Mouse (Mus musculus) hindbrain, embryonic 11.5 days (tissue): Measurements from ENCODE around the gene Vsir. TPM values are rescaled to one million over a fixed set of nuclear protein-coding genes. Genes with fewer than 3 reads are reported as not detected.

Experiments
- ATAC-seq: fragments of 200-750 bp; cut with Nextera tagmentation; 2 replicates; pipeline ENCODE4 v1.8.0; 2017; ENCODE audit warnings: mild to moderate bottlenecking, moderate TSS enrichment, moderate library complexity; ENCODE audit not compliant: low FRiP score
- DNase-seq: peaks from one replicate; pipeline ENCODE4 v3.0.0-alpha.2; 2015; ENCODE audit warnings: low spot score
- H3K27ac ChIP-seq: fragments of 300-500 bp; sonication (generic); 2 replicates; pipeline ENCODE4 v1.5.1; 2014; ENCODE audit warnings: mild to moderate bottlenecking, low read depth, low read length
- H3K27me3 ChIP-seq: fragments of 300-500 bp; sonication (generic); 2 replicates; pipeline ENCODE4 v1.6.1; 2014; ENCODE audit warnings: mild to moderate bottlenecking, low read length, moderate library complexity, mixed read lengths; ENCODE audit not compliant: control insufficient read depth, insufficient read depth
- H3K36me3 ChIP-seq: fragments of 300-500 bp; sonication (generic); 2 replicates; pipeline ENCODE4 v1.6.1; 2014; ENCODE audit warnings: mild to moderate bottlenecking, low read length, moderate library complexity, mixed read lengths; ENCODE audit not compliant: control insufficient read depth, insufficient read depth
- H3K4me1 ChIP-seq: fragments of 300-500 bp; sonication (generic); replicated peaks from 2 replicates; pipeline ENCODE4 v1.6.1; 2014; ENCODE audit warnings: low read length, mixed read lengths; ENCODE audit not compliant: control insufficient read depth, insufficient read depth
- H3K4me2 ChIP-seq: fragments of 300-500 bp; sonication (generic); replicated peaks from 2 replicates; pipeline ENCODE4 v1.6.1; 2014; ENCODE audit warnings: mild to moderate bottlenecking, low read depth, low read length
- H3K4me3 ChIP-seq: fragments of 300-500 bp; sonication (generic); 2 replicates; pipeline ENCODE4 v1.5.1; 2014; ENCODE audit warnings: low read depth, low read length
- H3K9ac ChIP-seq: fragments of 300-500 bp; sonication (generic); 2 replicates; pipeline ENCODE4 v1.6.1; 2014; ENCODE audit warnings: low read depth, low read length
- H3K9me3 ChIP-seq: fragments of 300-500 bp; sonication (generic); 2 replicates; pipeline ENCODE4 v1.6.1; 2016; ENCODE audit warnings: low read length; ENCODE audit not compliant: control insufficient read depth
- WGBS: fragments of 180-500 bp; shearing (Covaris S2); extraction: QIAGEN DNeasy Blood & Tissue Kit; methylation state at CpG from one replicate; pipeline ENCODE4 v1.1.7; 2014; 5-methylcytosine and 5-hydroxymethylcytosine counted together
- polyA plus RNA-seq: library from polyadenylated mRNA; unstranded; fragments of >200 nt; fragmentation: Nextera tagmentation; extraction: Ambion mirVana; gene quantifications from 2 replicates; pipeline ENCODE4 v1.2.1, GENCODE M21; 2014

The Vsir gene
- polyA plus RNA-seq, 1 experiment from 2014 or later: 2.5 TPM

- Histone ChIP-seq H3K4me2 (no peak overlapping the region), H3K9ac (no peak overlapping the region), H3K4me3 (no peak overlapping the region), H3K9me3 (no peaks in the 10 kb centered on the region), H3K36me3 (no peaks in the 10 kb centered on the region), H3K27ac (no peak overlapping the region), H3K4me1 (0 out of 2 replicates have a peak, but pooled peaks cover 2% of the 10 kb centered on the region), H3K27me3 (no peaks in the 10 kb centered on the region)
- DNase-seq: no peak
- no peak for ATAC-seq
- WGBS: 76% methylated on average over 11 of the region's 11 CpGs
Observed at GRCm38 (mm10) chr10:60400507-60401295, 54.0 kb downstream of the Vsir start.

GRCm38 (mm10) chr10:60405460-60406177 is 59.0 kb downstream of the Vsir start:
- 70% methylated on average over 7 of the region's 7 CpGs for WGBS
- H3K27me3 ChIP-seq: no peaks in the 10 kb centered on the region
- no peaks in the 10 kb centered on the region for H3K9me3 ChIP-seq
- no peaks in the 10 kb centered on the region for H3K36me3 ChIP-seq
- no peak for ATAC-seq
- no peak overlapping the region for H3K9ac ChIP-seq
- no peak overlapping the region for H3K4me3 ChIP-seq
- no peak overlapping the region for H3K27ac ChIP-seq
- H3K4me2 ChIP-seq: no peak overlapping the region
- no peak for DNase-seq
- no peaks in the 10 kb centered on the region for H3K4me1 ChIP-seq

- Histone ChIP-seq H3K27ac (no peak overlapping the region), H3K4me2 (no peak overlapping the region), H3K36me3 (no peaks in the 10 kb centered on the region), H3K4me3 (no peak overlapping the region), H3K9me3 (no peaks in the 10 kb centered on the region), H3K9ac (no peak overlapping the region), H3K27me3 (no peaks in the 10 kb centered on the region), H3K4me1 (no peaks in the 10 kb centered on the region)
- DNase-seq (peak; percentile 86), ATAC-seq (peak; percentile 30; the same call in 1 of the 2 replicates)
- WGBS: 2% methylated on average over 5 of the region's 5 CpGs
Observed at GRCm38 (mm10) chr10:60407831-60408230, 61.2 kb downstream of the Vsir start.

- Histone ChIP-seq H3K9ac (no peak overlapping the region), H3K36me3 (no peaks in the 10 kb centered on the region), H3K27me3 (no peaks in the 10 kb centered on the region), H3K4me1 (no peaks in the 10 kb centered on the region), H3K27ac (no peak overlapping the region), H3K4me3 (no peak overlapping the region), H3K9me3 (no peaks in the 10 kb centered on the region), H3K4me2 (no peak overlapping the region)
- 32% methylated on average over 5 of the region's 5 CpGs for WGBS
- ATAC-seq (no peak), DNase-seq (no peak)
Observed at GRCm38 (mm10) chr10:60411794-60412193, 65.1 kb downstream of the Vsir start.

GRCm38 (mm10) chr10:60413756-60414155 is 67.1 kb downstream of the Vsir start:
- ATAC-seq (no peak), DNase-seq (no peak)
- Histone ChIP-seq H3K4me2 (no peak overlapping the region), H3K36me3 (no peaks in the 10 kb centered on the region), H3K27me3 (no peaks in the 10 kb centered on the region), H3K4me3 (no peak overlapping the region), H3K9ac (no peak overlapping the region), H3K9me3 (no peaks in the 10 kb centered on the region), H3K27ac (no peak overlapping the region), H3K4me1 (no peaks in the 10 kb centered on the region)
- 85% methylated on average over 2 of the region's 2 CpGs for WGBS

GRCm38 (mm10) chr10:60417041-60417440 is 70.4 kb downstream of the Vsir start:
- H3K27ac ChIP-seq: no peak overlapping the region
- ATAC-seq: no peak
- WGBS: 89% methylated on average over 2 of the region's 2 CpGs
- H3K9me3 ChIP-seq: no peaks in the 10 kb centered on the region
- H3K36me3 ChIP-seq: no peaks in the 10 kb centered on the region
- DNase-seq: no peak
- H3K9ac ChIP-seq: no peak overlapping the region
- no peaks in the 10 kb centered on the region for H3K27me3 ChIP-seq
- H3K4me3 ChIP-seq: no peak overlapping the region
- no peaks in the 10 kb centered on the region for H3K4me1 ChIP-seq
- no peak overlapping the region for H3K4me2 ChIP-seq

GRCm38 (mm10) chr10:60418137-60418536 is 71.5 kb downstream of the Vsir start:
- no peaks in the 10 kb centered on the region for H3K36me3 ChIP-seq
- DNase-seq (peak; percentile 86), ATAC-seq (no peak)
- H3K4me3 ChIP-seq: no peak overlapping the region
- no peaks in the 10 kb centered on the region for H3K9me3 ChIP-seq
- 16% methylated on average over 3 of the region's 3 CpGs for WGBS
- no peaks in the 10 kb centered on the region for H3K4me1 ChIP-seq
- H3K27me3 ChIP-seq: no peaks in the 10 kb centered on the region
- no peak overlapping the region for H3K4me2 ChIP-seq
- H3K27ac ChIP-seq: no peak overlapping the region
- no peak overlapping the region for H3K9ac ChIP-seq

- no peak for ATAC-seq
- Histone ChIP-seq H3K4me2 (no peak overlapping the region), H3K36me3 (no peaks in the 10 kb centered on the region), H3K4me1 (no peaks in the 10 kb centered on the region), H3K9me3 (no peaks in the 10 kb centered on the region), H3K4me3 (no peak overlapping the region), H3K27me3 (no peaks in the 10 kb centered on the region), H3K27ac (no peak overlapping the region), H3K9ac (no peak overlapping the region)
- no peak for DNase-seq
- WGBS: 25% methylated on average over 4 of the region's 4 CpGs
Observed at GRCm38 (mm10) chr10:60419624-60420023, 73.0 kb downstream of the Vsir start.
